Mouse (Mus musculus): ENCODE measurements around the gene Epha8.

DNA sequence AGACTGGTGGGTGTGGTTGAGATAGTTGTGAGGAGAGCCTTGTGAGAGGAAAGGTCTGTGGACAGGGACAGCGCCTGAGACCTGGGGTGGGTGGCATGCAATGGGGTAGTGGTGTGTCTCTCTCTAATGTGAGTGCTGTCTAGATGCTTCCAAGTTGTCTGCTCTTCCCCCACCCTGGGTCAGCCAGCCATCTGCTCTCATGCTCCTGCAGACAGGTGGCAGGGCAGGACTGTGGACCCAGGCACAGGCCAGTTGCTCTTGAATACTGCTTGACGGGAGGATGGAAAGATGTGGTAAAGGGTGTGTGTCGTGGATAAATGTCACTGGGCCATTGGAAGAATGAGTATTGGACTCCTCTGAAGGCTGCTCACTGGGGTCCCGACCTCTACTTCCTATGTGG lies 19.3 kb downstream of the Epha8 start:
- no peak for TF ChIP-seq GATA1 (IDR thresholded peaks at IDR 0.05; ENCODE audit: borderline replicate concordance, low read length)
- TF ChIP-seq FLI1 (IDR thresholded peaks at IDR 0.05; ENCODE audit: low read length), result no peak

Data from megakaryocyte, embryonic 14.5 days (primary cell).